Mouse (Mus musculus): ENCODE results near the gene Coq9. TPM values are rescaled to one million over a fixed set of nuclear protein-coding genes. Genes with fewer than 3 reads are reported as not detected.

The Coq9 gene
- polyA plus RNA-seq, 1 experiment = 44.0 TPM

GRCm38 (mm10) chr8:94857346-94858173, 19.4 kb downstream of the Coq9 start, which contains the start of gene Polr2c:
TSS of gene Polr2c (plus strand) at chr8:94857450.
- H3K36me3 ChIP-seq (ENCODE audit: control insufficient read depth, insufficient read depth) = peaks cover 25% of the 10 kb centered on the region

GRCm38 (mm10) chr8:94861352-94861910, 23.3 kb downstream of the Coq9 start:
- Histone ChIP-seq H3K36me3 (ENCODE audit: control insufficient read depth, insufficient read depth) (peaks cover 53% of the 10 kb centered on the region), H3K4me3 (ENCODE audit: insufficient read depth, poor library complexity, severe bottlenecking) (no peak overlapping the region), H3ac (ENCODE audit: control insufficient read depth, insufficient read length, low read depth) (no peak overlapping the region), H3K79me3 (ENCODE audit: low read depth) (peaks cover 16% of the 10 kb centered on the region), H3K79me2 (ENCODE audit: control insufficient read depth, insufficient read depth) (peaks cover 33% of the 10 kb centered on the region), H3K27me3 (ENCODE audit: control insufficient read depth, insufficient read depth, insufficient read length) (no peaks in the 10 kb centered on the region)
- TF ChIP-seq MYOD1 (IDR thresholded peaks at IDR 0.05; ENCODE audit: control insufficient read depth, insufficient read length, low read depth) (no peak), CTCF (IDR thresholded peaks at IDR 0.05; ENCODE audit: control insufficient read depth, insufficient read depth, insufficient read length) (peak; percentile 58)

More at GRCm38 (mm10) chr8:94857346-94858173, 19.4 kb downstream of the Coq9 start, which contains the start of gene Polr2c:
- TF ChIP-seq MAX (IDR thresholded peaks at IDR 0.05) (peak; percentile 31), CTCF (IDR thresholded peaks at IDR 0.05; ENCODE audit: control insufficient read depth, insufficient read depth, insufficient read length) (peak; percentile 90), CEBPB (IDR thresholded peaks at IDR 0.05; ENCODE audit: low read depth) (no peak)
- Histone ChIP-seq H3ac (ENCODE audit: control insufficient read depth, insufficient read length, low read depth) (peak within 1 kb of the TSS; percentile 97), H3K4me3 (ENCODE audit: insufficient read depth, poor library complexity, severe bottlenecking) (peak within 1 kb of the TSS; percentile 91), H3K79me2 (ENCODE audit: control insufficient read depth, insufficient read depth) (peaks cover 33% of the 10 kb centered on the region), H3K79me3 (ENCODE audit: low read depth) (peaks cover 16% of the 10 kb centered on the region), H3K27me3 (ENCODE audit: control insufficient read depth, insufficient read depth, insufficient read length) (no peaks in the 10 kb centered on the region)

- no peak for TF ChIP-seq MYOG (IDR thresholded peaks at IDR 0.05; ENCODE audit: control insufficient read depth, extremely low read depth, insufficient read length)
- TF ChIP-seq CEBPB (IDR thresholded peaks at IDR 0.05; ENCODE audit: low read depth) = no peak
- no peak for TF ChIP-seq USF1 (IDR thresholded peaks at IDR 0.05; ENCODE audit: low read depth)
- TF ChIP-seq MYOD1 (IDR thresholded peaks at IDR 0.05; ENCODE audit: control insufficient read depth, insufficient read length, low read depth) = no peak
- no peak for TF ChIP-seq CTCF (IDR thresholded peaks at IDR 0.05; ENCODE audit: control insufficient read depth, insufficient read depth, insufficient read length)
- no peak overlapping the region for H3K4me3 ChIP-seq (ENCODE audit: insufficient read depth, poor library complexity, severe bottlenecking)
- no peak overlapping the region for H3ac ChIP-seq (ENCODE audit: control insufficient read depth, insufficient read length, low read depth)
- no peaks in the 10 kb centered on the region for H3K27me3 ChIP-seq (ENCODE audit: control insufficient read depth, insufficient read depth, insufficient read length)
- peaks cover 53% of the 10 kb centered on the region for H3K36me3 ChIP-seq (ENCODE audit: control insufficient read depth, insufficient read depth)
- H3K79me2 ChIP-seq (ENCODE audit: control insufficient read depth, insufficient read depth) = peaks cover 30% of the 10 kb centered on the region
- peaks cover 15% of the 10 kb centered on the region for H3K79me3 ChIP-seq (ENCODE audit: low read depth)
Measured at GRCm38 (mm10) chr8:94862487-94863220, 24.5 kb downstream of the Coq9 start.

GRCm38 (mm10) chr8:94863897-94864673, 26.0 kb downstream of the Coq9 start:
- H3K27me3 ChIP-seq (ENCODE audit: control insufficient read depth, insufficient read depth, insufficient read length) = no peaks in the 10 kb centered on the region
- H3K79me3 ChIP-seq (ENCODE audit: low read depth) = peaks cover 4% of the 10 kb centered on the region
- H3K79me2 ChIP-seq (ENCODE audit: control insufficient read depth, insufficient read depth) = peaks cover 15% of the 10 kb centered on the region
- no peak for TF ChIP-seq CTCF (IDR thresholded peaks at IDR 0.05; ENCODE audit: control insufficient read depth, insufficient read depth, insufficient read length)
- TF ChIP-seq MYOG (IDR thresholded peaks at IDR 0.05; ENCODE audit: control insufficient read depth, extremely low read depth, insufficient read length) = no peak
- TF ChIP-seq MYOD1 (IDR thresholded peaks at IDR 0.05; ENCODE audit: control insufficient read depth, insufficient read length, low read depth) = no peak
- no peak for TF ChIP-seq MAX (IDR thresholded peaks at IDR 0.05)
- H3K36me3 ChIP-seq (ENCODE audit: control insufficient read depth, insufficient read depth) = peaks cover 53% of the 10 kb centered on the region
- no peak overlapping the region for H3ac ChIP-seq (ENCODE audit: control insufficient read depth, insufficient read length, low read depth)
- no peak overlapping the region for H3K4me3 ChIP-seq (ENCODE audit: insufficient read depth, poor library complexity, severe bottlenecking)

GRCm38 (mm10) chr8:94865292-94865691, 27.2 kb downstream of the Coq9 start:
- no peaks in the 10 kb centered on the region for H3K27me3 ChIP-seq (ENCODE audit: control insufficient read depth, insufficient read depth, insufficient read length)
- H3K79me2 ChIP-seq (ENCODE audit: control insufficient read depth, insufficient read depth) = peaks cover 3% of the 10 kb centered on the region
- no peak overlapping the region for H3ac ChIP-seq (ENCODE audit: control insufficient read depth, insufficient read length, low read depth)
- TF ChIP-seq MYOG (IDR thresholded peaks at IDR 0.05; ENCODE audit: control insufficient read depth, extremely low read depth, insufficient read length) (no peak), CEBPB (IDR thresholded peaks at IDR 0.05; ENCODE audit: low read depth) (no peak), MAX (IDR thresholded peaks at IDR 0.05) (no peak), USF1 (IDR thresholded peaks at IDR 0.05; ENCODE audit: low read depth) (no peak), MYOD1 (IDR thresholded peaks at IDR 0.05; ENCODE audit: control insufficient read depth, insufficient read length, low read depth) (no peak), CTCF (IDR thresholded peaks at IDR 0.05; ENCODE audit: control insufficient read depth, insufficient read depth, insufficient read length) (no peak)
- H3K79me3 ChIP-seq (ENCODE audit: low read depth) = peaks cover 2% of the 10 kb centered on the region
- H3K36me3 ChIP-seq (ENCODE audit: control insufficient read depth, insufficient read depth) = peaks cover 50% of the 10 kb centered on the region
- no peak overlapping the region for H3K4me3 ChIP-seq (ENCODE audit: insufficient read depth, poor library complexity, severe bottlenecking)

Measured in C2C12 (cell line).